Mouse (Mus musculus) CD8-positive naive resting alpha-beta T cell, adult 2 months (primary cell): ENCODE results near the gene Klrb1.

Experiments
- DNase-seq, 2 experiments: peaks; one replicate each; pipeline ENCODE4 v3.0.0; 2022; ENCODE audit warnings: low read depth in 2 of 2, low spot score in 2 of 2

Gene Klrb1

GRCm38 (mm10) chr6:128734896-128735295 lies 12.0 kb upstream of the Klrb1 start:
- no peak for DNase-seq

- no peak for DNase-seq
These were observed 11.2 kb upstream of the Klrb1 start for GRCm38 (mm10) chr6:128733908-128734679.

- DNase-seq, result no peak
These were observed 9.2 kb upstream of the Klrb1 start for GRCm38 (mm10) chr6:128732032-128732431.

GRCm38 (mm10) chr6:128701691-128702090 lies 21.2 kb downstream of the Klrb1 start:
- no peak for DNase-seq

GRCm38 (mm10) chr6:128679574-128679973 lies 43.3 kb downstream of the Klrb1 start:
- no peak for DNase-seq

- DNase-seq, result no peak
These were observed 52.9 kb downstream of the Klrb1 start for GRCm38 (mm10) chr6:128669936-128670335.

- no peak for DNase-seq
These were observed 60.7 kb downstream of the Klrb1 start, which contains the start of gene Clec2h for GRCm38 (mm10) chr6:128662206-128662605. Gene Clec2h (plus strand): TSS chr6:128662385.

- no peak for DNase-seq
These were observed 61.6 kb downstream of the Klrb1 start for GRCm38 (mm10) chr6:128661249-128661648.
